Mouse (Mus musculus): Measurements from ENCODE around the gene Hace1. TPM values are rescaled to one million over a fixed set of nuclear protein-coding genes. Genes with fewer than 3 reads are reported as not detected.

Gene Hace1
- polyA plus RNA-seq, 1 experiment from 2014 or later: 38.9 TPM

DNA sequence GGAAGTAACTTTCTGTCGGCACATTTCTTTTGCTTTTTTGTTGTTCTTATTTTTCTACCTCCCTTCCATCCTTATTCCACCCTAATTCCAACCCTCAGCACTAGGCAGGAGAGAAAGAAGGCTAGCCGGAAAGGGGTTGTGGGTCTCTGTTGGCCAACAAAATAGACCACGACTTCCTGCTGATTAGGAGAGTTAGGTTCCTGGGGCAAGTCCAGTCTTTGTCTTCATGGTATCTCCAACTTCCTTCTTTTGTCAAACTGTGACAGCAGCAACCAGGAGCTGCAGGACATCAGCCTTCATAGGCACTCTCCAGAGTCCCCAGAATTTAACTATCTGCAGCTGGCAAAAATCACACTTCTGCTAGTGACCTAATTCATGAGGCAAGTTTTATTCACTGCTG lies 41.4 kb downstream of the Hace1 start:
- Histone ChIP-seq H3K27ac (replicated peaks) (no peak overlapping the region), H3K9me3 (replicated peaks) (no peaks in the 10 kb centered on the region), H3K36me3 (replicated peaks) (peaks cover 75% of the 10 kb centered on the region), H3K9ac (no peak overlapping the region), H3K27me3 (no peaks in the 10 kb centered on the region), H3K4me2 (no peak overlapping the region), H3K4me1 (replicated peaks) (no peaks in the 10 kb centered on the region), H3K4me3 (replicated peaks) (no peak overlapping the region)
- no peak for ATAC-seq (ENCODE audit: insufficient read depth)
- 23% methylated on average over 3 of the region's 3 CpGs for WGBS (ENCODE audit: insufficient replicate concordance)

GRCm38 (mm10) chr10:45631995-45632394 lies 54.4 kb downstream of the Hace1 start:
- no peaks in the 10 kb centered on the region for H3K27me3 ChIP-seq
- H3K36me3 ChIP-seq (replicated peaks): peaks cover 29% of the 10 kb centered on the region
- no peaks in the 10 kb centered on the region for H3K9me3 ChIP-seq (replicated peaks)
- H3K4me3 ChIP-seq (replicated peaks): no peak overlapping the region
- 0 out of 2 replicates have a peak, but pooled peaks cover 3% of the 10 kb centered on the region for H3K4me1 ChIP-seq (replicated peaks)
- no peak overlapping the region for H3K27ac ChIP-seq (replicated peaks)
- no peak overlapping the region for H3K4me2 ChIP-seq
- H3K9ac ChIP-seq: no peak overlapping the region
- 59% methylated on average over 3 of the region's 3 CpGs for WGBS (ENCODE audit: insufficient replicate concordance)
- no peak for ATAC-seq (ENCODE audit: insufficient read depth)

DNA sequence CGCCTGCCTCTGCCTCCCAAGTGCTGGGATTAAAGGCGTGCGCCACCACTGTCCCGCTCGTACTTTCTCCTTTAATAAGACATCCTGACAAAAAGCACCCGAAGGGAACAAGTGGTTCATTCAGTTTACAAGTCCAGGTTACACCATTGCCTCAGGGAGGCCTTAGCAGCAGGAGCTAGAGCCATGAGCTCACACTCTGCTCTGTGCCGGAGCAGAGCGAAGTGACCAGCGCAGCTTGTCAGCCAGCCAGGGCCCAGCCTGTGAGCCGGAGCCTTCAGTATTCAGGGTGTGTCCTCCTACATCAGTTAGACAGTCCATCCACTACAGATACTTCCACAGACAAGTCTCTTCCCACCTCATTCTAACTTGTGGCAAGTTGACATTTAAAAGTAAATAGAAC lies 55.0 kb downstream of the Hace1 start:
- Histone ChIP-seq H3K36me3 (replicated peaks) (peaks cover 29% of the 10 kb centered on the region), H3K4me1 (replicated peaks) (0 out of 2 replicates have a peak, but pooled peaks cover 3% of the 10 kb centered on the region), H3K27ac (replicated peaks) (no peak overlapping the region), H3K4me3 (replicated peaks) (no peak overlapping the region), H3K4me2 (no peak overlapping the region), H3K9ac (no peak overlapping the region), H3K9me3 (replicated peaks) (no peaks in the 10 kb centered on the region), H3K27me3 (no peaks in the 10 kb centered on the region)
- WGBS (ENCODE audit: insufficient replicate concordance): 85% methylated on average over 10 of the region's 10 CpGs
- ATAC-seq (ENCODE audit: insufficient read depth): no peak

- whole genome bisulfite sequencing (ENCODE audit: insufficient replicate concordance): 63% methylated on average over 3 of the region's 3 CpGs
- H3K9ac ChIP-seq: no peak overlapping the region
- no peak for ATAC-seq (ENCODE audit: insufficient read depth)
These were observed 57.6 kb downstream of the Hace1 start for GRCm38 (mm10) chr10:45635201-45635600.

GRCm38 (mm10) chr10:45639762-45640161 lies 62.1 kb downstream of the Hace1 start:
- Histone ChIP-seq H3K4me3 (replicated peaks) (no peak overlapping the region), H3K9ac (no peak overlapping the region), H3K9me3 (replicated peaks) (no peaks in the 10 kb centered on the region), H3K36me3 (replicated peaks) (peaks cover 31% of the 10 kb centered on the region), H3K4me1 (replicated peaks) (no peaks in the 10 kb centered on the region), H3K4me2 (no peak overlapping the region), H3K27me3 (no peaks in the 10 kb centered on the region), H3K27ac (replicated peaks) (no peak overlapping the region)
- no peak for ATAC-seq (ENCODE audit: insufficient read depth)

More at GRCm38 (mm10) chr10:45635201-45635600, 57.6 kb downstream of the Hace1 start:
- no peak overlapping the region for H3K27ac ChIP-seq (replicated peaks)
- peaks cover 34% of the 10 kb centered on the region for H3K36me3 ChIP-seq (replicated peaks)
- H3K27me3 ChIP-seq: no peaks in the 10 kb centered on the region
- H3K4me3 ChIP-seq (replicated peaks): no peak overlapping the region
- H3K4me2 ChIP-seq: no peak overlapping the region
- H3K9me3 ChIP-seq (replicated peaks): no peaks in the 10 kb centered on the region
- H3K4me1 ChIP-seq (replicated peaks): 0 out of 2 replicates have a peak, but pooled peaks cover 3% of the 10 kb centered on the region

DNA sequence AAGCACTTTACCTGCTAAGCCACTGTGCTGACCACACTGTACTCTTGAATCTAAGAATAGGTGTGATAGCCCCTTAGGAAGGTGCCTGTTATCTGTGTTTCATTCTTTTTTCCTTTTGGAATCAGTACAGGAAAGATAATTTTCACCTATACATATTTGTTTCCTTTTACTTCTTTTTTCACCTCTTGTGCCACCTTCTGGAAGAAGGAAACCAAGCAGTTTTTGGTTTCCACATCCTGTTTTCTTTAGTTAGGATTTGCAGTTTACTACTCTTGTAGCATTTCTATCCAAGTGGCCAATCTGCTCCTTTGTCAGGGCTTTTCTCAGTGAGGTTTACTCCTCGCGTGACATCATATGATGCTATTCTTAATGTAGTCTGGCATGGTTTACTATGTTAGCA lies 76.4 kb downstream of the Hace1 start:
- Histone ChIP-seq H3K4me3 (replicated peaks) (no peak overlapping the region), H3K4me2 (no peak overlapping the region), H3K9me3 (replicated peaks) (no peaks in the 10 kb centered on the region), H3K27me3 (no peaks in the 10 kb centered on the region), H3K4me1 (replicated peaks) (no peaks in the 10 kb centered on the region), H3K27ac (replicated peaks) (no peak overlapping the region), H3K9ac (no peak overlapping the region), H3K36me3 (replicated peaks) (peaks cover 51% of the 10 kb centered on the region)
- WGBS (ENCODE audit: insufficient replicate concordance): 88% methylated on average over 2 of the region's 2 CpGs
- ATAC-seq (ENCODE audit: insufficient read depth): no peak

- Histone ChIP-seq H3K27ac (replicated peaks) (no peak overlapping the region), H3K36me3 (replicated peaks) (peaks cover 34% of the 10 kb centered on the region), H3K4me1 (replicated peaks) (no peaks in the 10 kb centered on the region), H3K27me3 (no peaks in the 10 kb centered on the region), H3K4me2 (no peak overlapping the region), H3K4me3 (replicated peaks) (no peak overlapping the region), H3K9ac (no peak overlapping the region), H3K9me3 (replicated peaks) (no peaks in the 10 kb centered on the region)
- WGBS (ENCODE audit: insufficient replicate concordance): 80% methylated on average over 9 of the region's 9 CpGs
- no peak for ATAC-seq (ENCODE audit: insufficient read depth)
These were observed 84.4 kb downstream of the Hace1 start for GRCm38 (mm10) chr10:45662015-45662414.

DNA sequence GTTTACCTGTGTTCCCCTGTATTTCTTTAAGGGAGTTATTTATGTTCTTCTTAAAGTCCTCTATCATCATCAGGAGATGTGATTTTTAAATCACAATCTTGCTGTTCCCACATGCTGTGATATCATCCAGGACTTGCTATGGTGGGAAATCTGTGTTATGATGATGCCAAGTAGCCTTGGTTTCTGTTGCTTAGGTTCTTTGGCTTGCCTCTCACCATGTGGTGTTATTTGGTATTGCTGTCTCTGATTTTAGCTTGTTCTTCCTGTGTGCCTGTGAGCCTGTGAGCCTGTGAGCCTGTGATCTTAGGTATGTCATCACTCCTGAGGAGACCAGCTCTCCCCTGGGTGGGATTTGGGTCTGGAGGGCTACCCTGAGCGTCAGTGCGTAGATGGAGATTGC lies 90.6 kb downstream of the Hace1 start:
- no peak overlapping the region for H3K9ac ChIP-seq
- no peaks in the 10 kb centered on the region for H3K4me1 ChIP-seq (replicated peaks)
- no peak overlapping the region for H3K4me2 ChIP-seq
- H3K9me3 ChIP-seq (replicated peaks): no peaks in the 10 kb centered on the region
- no peaks in the 10 kb centered on the region for H3K27me3 ChIP-seq
- no peak overlapping the region for H3K27ac ChIP-seq (replicated peaks)
- peaks cover 41% of the 10 kb centered on the region for H3K36me3 ChIP-seq (replicated peaks)
- ATAC-seq (ENCODE audit: insufficient read depth): no peak
- H3K4me3 ChIP-seq (replicated peaks): no peak overlapping the region
- WGBS (ENCODE audit: insufficient replicate concordance): 97% methylated on average over 2 of the region's 2 CpGs

- Histone ChIP-seq H3K9me3 (replicated peaks) (no peaks in the 10 kb centered on the region), H3K27ac (replicated peaks) (no peak overlapping the region), H3K4me1 (replicated peaks) (no peaks in the 10 kb centered on the region), H3K9ac (no peak overlapping the region), H3K4me2 (no peak overlapping the region), H3K27me3 (no peaks in the 10 kb centered on the region), H3K4me3 (replicated peaks) (no peak overlapping the region), H3K36me3 (replicated peaks) (peaks cover 63% of the 10 kb centered on the region)
- no peak for ATAC-seq (ENCODE audit: insufficient read depth)
These were observed 99.2 kb downstream of the Hace1 start for GRCm38 (mm10) chr10:45676796-45677195.

- no peak overlapping the region for H3K9ac ChIP-seq
- ATAC-seq (ENCODE audit: insufficient read depth): no peak
- 86% methylated on average over 1 of the region's 1 CpGs for WGBS (ENCODE audit: insufficient replicate concordance)
- H3K27me3 ChIP-seq: no peaks in the 10 kb centered on the region
- no peaks in the 10 kb centered on the region for H3K4me1 ChIP-seq (replicated peaks)
- H3K4me3 ChIP-seq (replicated peaks): no peak overlapping the region
- H3K4me2 ChIP-seq: no peak overlapping the region
- H3K36me3 ChIP-seq (replicated peaks): peaks cover 25% of the 10 kb centered on the region
- H3K27ac ChIP-seq (replicated peaks): no peak overlapping the region
- no peaks in the 10 kb centered on the region for H3K9me3 ChIP-seq (replicated peaks)
These were observed 108.6 kb downstream of the Hace1 start for GRCm38 (mm10) chr10:45686191-45686590.

DNA sequence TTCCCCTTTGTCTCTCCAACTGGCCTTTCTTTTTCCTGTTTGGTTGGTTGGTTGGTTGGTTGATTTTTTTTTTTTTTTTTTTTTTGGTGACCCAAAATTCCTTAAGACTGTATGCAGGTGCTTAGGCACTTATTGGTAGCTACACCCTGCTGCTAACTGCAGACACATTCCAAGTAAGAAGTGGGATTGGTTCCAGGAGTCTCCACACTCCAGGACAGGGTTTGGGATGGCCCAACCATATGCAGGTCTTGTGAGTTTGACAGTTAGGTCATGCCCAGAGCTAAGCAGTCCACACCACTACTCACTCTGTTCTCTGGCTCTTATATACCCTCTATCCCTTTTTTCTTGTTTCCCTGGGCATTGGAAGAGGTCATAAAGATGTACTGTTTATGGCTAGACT lies 117.3 kb downstream of the Hace1 start:
- Histone ChIP-seq H3K9me3 (replicated peaks) (no peaks in the 10 kb centered on the region), H3K36me3 (replicated peaks) (peaks cover 14% of the 10 kb centered on the region; the same call in 1 of the 2 replicates), H3K4me3 (replicated peaks) (no peak overlapping the region), H3K9ac (no peak overlapping the region), H3K4me2 (no peak overlapping the region), H3K27ac (replicated peaks) (no peak overlapping the region), H3K4me1 (replicated peaks) (no peaks in the 10 kb centered on the region), H3K27me3 (no peaks in the 10 kb centered on the region)
- ATAC-seq (ENCODE audit: insufficient read depth): no peak

GRCm38 (mm10) chr10:45695522-45695921 lies 117.9 kb downstream of the Hace1 start:
- Histone ChIP-seq H3K9me3 (replicated peaks) (no peaks in the 10 kb centered on the region), H3K27me3 (no peaks in the 10 kb centered on the region), H3K4me2 (no peak overlapping the region), H3K4me3 (replicated peaks) (no peak overlapping the region), H3K27ac (replicated peaks) (no peak overlapping the region), H3K4me1 (replicated peaks) (no peaks in the 10 kb centered on the region), H3K9ac (no peak overlapping the region), H3K36me3 (replicated peaks) (peaks cover 14% of the 10 kb centered on the region; the same call in 1 of the 2 replicates)
- no peak for ATAC-seq (ENCODE audit: insufficient read depth)
- 95% methylated on average over 1 of the region's 1 CpGs for WGBS (ENCODE audit: insufficient replicate concordance)

Data from liver, embryonic 15.5 days (tissue).